Mouse (Mus musculus): ENCODE measurements around the gene Id1. TPM values are rescaled to one million over a fixed set of nuclear protein-coding genes. Genes with fewer than 3 reads are reported as not detected.

The Id1 gene
- polyA plus RNA-seq, 1 experiment: 0.75 TPM

DNA sequence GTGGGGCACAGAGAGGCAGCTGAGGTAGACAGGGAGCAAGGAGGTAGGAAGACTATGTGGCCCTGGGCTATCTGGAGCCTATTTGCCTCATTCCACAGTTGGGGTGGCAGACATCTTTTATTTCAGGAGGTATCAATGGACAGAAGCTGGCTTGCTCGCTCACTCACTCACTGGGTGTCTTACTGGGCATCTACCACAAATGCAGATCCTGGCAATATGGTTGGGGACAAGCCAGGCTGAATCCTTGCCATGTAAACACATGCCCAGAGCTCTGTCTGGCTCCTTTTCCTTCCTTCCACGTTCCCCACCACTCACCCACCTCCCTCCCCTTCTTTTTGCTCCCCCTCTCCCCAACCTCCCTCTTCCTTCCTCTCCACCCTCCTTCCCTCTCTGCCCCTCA, 21.4 kb downstream of the Id1 start:
- H3K36me3 ChIP-seq (ENCODE audit: control insufficient read depth): no peaks in the 10 kb centered on the region
- TF ChIP-seq GATA1 (IDR thresholded peaks at IDR 0.05; ENCODE audit: low read length) (no peak), TAL1 (IDR thresholded peaks at IDR 0.05; ENCODE audit: low read length) (no peak)
- H3K4me1 ChIP-seq (ENCODE audit: control insufficient read depth): peaks cover 3% of the 10 kb centered on the region
- peaks cover 51% of the 10 kb centered on the region for H3K27me3 ChIP-seq (ENCODE audit: control insufficient read depth)
- no peaks in the 10 kb centered on the region for H3K9me3 ChIP-seq (ENCODE audit: control insufficient read depth, low read length)
- H3K4me3 ChIP-seq (replicated peaks): no peak overlapping the region

DNA sequence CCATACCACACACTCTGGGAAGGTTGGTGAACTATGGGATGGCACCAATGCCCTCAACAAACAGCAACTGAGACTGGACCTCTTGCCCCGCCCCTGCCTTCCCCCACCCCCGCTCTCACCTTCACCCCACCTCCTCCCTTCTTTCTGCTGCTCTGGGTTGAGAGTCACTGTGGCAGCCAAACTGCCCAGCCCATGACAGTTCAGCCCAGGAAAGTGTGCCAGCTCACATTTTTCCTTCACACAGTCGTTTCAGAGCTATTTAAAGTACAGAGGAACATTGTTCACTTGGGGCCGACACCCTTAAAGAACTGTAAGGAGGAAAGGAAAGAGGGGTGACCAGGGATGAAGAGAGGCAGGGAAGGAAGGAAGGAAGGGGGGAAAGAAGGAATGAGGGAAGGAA, 22.3 kb downstream of the Id1 start:
- peaks cover 43% of the 10 kb centered on the region for H3K27me3 ChIP-seq (ENCODE audit: control insufficient read depth)
- peaks cover 3% of the 10 kb centered on the region for H3K4me1 ChIP-seq (ENCODE audit: control insufficient read depth)
- TF ChIP-seq GATA1 (IDR thresholded peaks at IDR 0.05; ENCODE audit: low read length) (no peak), TAL1 (IDR thresholded peaks at IDR 0.05; ENCODE audit: low read length) (no peak)
- no peak overlapping the region for H3K4me3 ChIP-seq (replicated peaks)
- no peaks in the 10 kb centered on the region for H3K36me3 ChIP-seq (ENCODE audit: control insufficient read depth)
- H3K9me3 ChIP-seq (ENCODE audit: control insufficient read depth, low read length): no peaks in the 10 kb centered on the region

DNA sequence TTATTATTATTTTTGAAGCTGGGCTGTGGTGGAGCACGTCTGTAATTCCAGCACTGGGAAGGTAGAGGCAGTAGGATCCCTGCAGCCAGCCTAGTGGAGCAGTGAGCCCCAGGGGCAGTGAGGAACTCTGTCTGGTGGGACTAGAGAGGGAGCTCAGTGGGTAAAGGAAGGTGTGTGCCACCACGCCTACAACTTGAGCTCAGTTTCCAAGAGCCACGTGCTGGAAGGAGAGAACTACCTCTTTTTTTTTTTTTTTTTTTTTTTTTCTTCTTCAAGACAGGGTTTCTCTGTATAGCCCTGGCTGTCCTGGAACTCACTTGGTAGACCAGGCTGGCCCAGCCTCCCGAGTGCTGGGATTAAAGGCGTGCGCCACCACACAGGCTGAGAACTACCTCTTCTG, 27.3 kb downstream of the Id1 start:
- Histone ChIP-seq H3K27me3 (ENCODE audit: control insufficient read depth) (peaks cover 23% of the 10 kb centered on the region), H3K9me3 (ENCODE audit: control insufficient read depth, low read length) (no peaks in the 10 kb centered on the region), H3K4me1 (ENCODE audit: control insufficient read depth) (peaks cover 35% of the 10 kb centered on the region), H3K4me3 (replicated peaks) (no peak overlapping the region), H3K36me3 (ENCODE audit: control insufficient read depth) (no peaks in the 10 kb centered on the region)
- TF ChIP-seq GATA1 (IDR thresholded peaks at IDR 0.05; ENCODE audit: low read length) (no peak), TAL1 (IDR thresholded peaks at IDR 0.05; ENCODE audit: low read length) (no peak; the same call in 2 of the 3 replicates)

DNA sequence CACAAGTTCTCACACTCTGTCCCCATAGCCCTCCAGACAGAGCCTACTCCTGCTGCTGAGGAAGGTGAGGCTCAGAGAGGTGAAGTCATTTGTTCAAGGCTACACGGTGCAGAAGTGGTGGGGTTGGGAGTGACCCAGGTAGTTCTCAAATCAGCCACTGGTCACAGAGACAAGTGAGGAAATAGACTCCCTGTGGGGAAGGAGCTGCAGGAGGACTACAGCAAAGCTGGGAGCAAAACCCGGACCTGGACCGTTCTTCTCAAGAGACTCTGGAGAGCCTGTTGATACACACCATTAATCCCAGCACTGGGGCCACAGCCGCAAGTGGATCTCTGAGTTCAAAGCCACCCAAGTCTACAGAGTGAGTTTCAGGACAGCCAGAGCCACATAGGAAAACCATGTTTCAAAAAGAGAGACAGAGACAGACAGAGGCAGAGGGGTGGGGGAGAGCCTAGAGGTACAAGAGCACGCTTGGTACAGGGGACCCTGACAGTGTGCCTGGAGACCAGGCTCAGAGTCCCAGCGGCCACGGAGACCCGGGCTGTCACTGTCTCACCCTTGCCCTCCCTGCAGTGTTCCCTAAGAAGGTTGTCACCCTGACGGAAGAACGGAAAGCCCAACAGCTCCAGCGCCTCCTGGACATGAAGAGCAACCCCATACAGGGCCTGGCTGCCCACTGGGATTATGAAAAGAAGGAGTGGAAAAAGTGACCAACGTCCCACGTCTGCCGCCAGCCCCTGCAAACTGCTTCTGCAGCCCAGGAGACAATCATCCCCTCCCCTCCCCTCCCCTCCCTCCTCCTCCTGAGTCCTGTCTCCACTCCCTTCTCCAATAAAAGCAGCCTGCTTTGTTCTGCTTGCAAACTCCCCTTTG, 28.4 kb downstream of the Id1 start:
- TF ChIP-seq GATA1 (IDR thresholded peaks at IDR 0.05; ENCODE audit: low read length) (no peak), TAL1 (IDR thresholded peaks at IDR 0.05; ENCODE audit: low read length) (no peak)
- Histone ChIP-seq H3K4me1 (ENCODE audit: control insufficient read depth) (peaks cover 43% of the 10 kb centered on the region), H3K36me3 (ENCODE audit: control insufficient read depth) (no peaks in the 10 kb centered on the region), H3K27me3 (ENCODE audit: control insufficient read depth) (peaks cover 34% of the 10 kb centered on the region), H3K9me3 (ENCODE audit: control insufficient read depth, low read length) (no peaks in the 10 kb centered on the region; the same call in 1 of the 2 replicates), H3K4me3 (replicated peaks) (no peak overlapping the region)

DNA sequence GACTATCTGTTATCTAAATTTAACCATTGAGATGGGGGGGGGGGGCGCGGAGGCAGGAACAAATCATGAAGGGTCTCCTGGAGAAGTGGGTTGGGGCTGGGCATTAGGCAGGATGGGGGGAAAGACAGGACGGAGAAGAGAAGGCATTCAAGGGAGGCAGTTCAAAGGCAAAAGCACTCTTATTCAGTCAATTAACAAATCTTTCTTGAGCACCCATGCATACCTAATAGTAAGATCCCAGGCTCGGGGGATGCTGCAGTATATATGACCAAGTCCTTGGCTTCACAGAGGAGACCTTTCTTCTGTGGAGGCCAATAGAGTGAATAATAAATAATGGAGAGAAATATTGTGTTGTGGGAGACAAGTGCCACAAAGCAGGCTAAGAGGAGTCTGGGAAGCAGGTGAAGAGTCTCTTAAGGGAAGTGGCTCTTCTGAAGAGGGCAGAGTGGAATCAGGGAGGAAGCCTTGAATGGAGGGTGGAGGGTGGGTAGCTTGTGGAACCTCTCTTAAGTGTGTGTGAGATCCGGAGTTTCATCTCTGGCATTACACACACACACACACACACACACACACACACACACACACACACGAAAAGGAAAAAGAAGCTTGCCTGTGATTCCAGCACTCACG, 29.1 kb downstream of the Id1 start:
- Histone ChIP-seq H3K4me3 (replicated peaks) (no peak overlapping the region), H3K9me3 (ENCODE audit: control insufficient read depth, low read length) (no peaks in the 10 kb centered on the region; the same call in 1 of the 2 replicates), H3K27me3 (ENCODE audit: control insufficient read depth) (peaks cover 38% of the 10 kb centered on the region), H3K4me1 (ENCODE audit: control insufficient read depth) (peaks cover 50% of the 10 kb centered on the region), H3K36me3 (ENCODE audit: control insufficient read depth) (no peaks in the 10 kb centered on the region)
- TF ChIP-seq GATA1 (IDR thresholded peaks at IDR 0.05; ENCODE audit: low read length) (no peak), TAL1 (IDR thresholded peaks at IDR 0.05; ENCODE audit: low read length) (no peak)

DNA sequence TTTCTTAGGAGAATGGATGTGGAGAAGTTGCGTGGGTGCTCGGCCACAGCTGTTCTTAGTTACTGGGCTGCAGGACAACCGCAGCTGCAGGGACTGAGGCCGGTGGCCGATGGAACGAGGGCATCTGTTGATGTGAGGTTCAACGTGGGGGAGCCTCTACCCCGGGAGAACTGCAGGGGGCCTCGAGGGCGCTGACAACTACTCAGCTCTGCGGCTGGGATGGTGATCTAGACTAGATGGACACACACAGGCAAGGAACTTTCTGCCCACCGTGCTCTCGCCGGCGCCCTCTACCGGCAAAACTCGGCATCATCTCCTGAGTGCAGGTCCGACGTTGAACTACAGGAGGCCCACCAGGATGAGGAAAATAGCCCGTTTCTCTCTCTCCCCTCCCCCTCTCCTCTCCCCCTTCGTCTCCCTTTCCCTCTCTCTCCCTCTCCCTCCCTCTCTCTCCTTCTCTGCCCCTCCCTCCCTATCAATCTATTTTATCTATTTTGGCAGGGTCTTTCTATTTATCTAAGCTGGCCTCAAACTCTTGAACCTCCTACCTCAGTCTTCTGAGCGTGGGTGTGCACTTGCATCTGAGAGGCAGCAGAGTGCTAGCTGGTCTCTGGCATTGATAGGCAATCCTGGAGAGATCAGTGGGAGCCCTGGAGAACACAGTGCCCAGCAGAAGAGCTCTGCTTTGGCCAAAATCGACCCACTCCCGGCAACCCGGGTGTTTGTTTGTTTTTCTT, 30.5 kb downstream of the Id1 start:
- H3K4me1 ChIP-seq (ENCODE audit: control insufficient read depth): peaks cover 56% of the 10 kb centered on the region
- H3K36me3 ChIP-seq (ENCODE audit: control insufficient read depth): no peaks in the 10 kb centered on the region
- no peak overlapping the region for H3K4me3 ChIP-seq (replicated peaks)
- H3K27me3 ChIP-seq (ENCODE audit: control insufficient read depth): peaks cover 51% of the 10 kb centered on the region
- no peaks in the 10 kb centered on the region; the same call in 1 of the 2 replicates for H3K9me3 ChIP-seq (ENCODE audit: control insufficient read depth, low read length)
- no peak for TF ChIP-seq GATA1 (IDR thresholded peaks at IDR 0.05; ENCODE audit: low read length)
- no peak for TF ChIP-seq TAL1 (IDR thresholded peaks at IDR 0.05; ENCODE audit: low read length)

DNA sequence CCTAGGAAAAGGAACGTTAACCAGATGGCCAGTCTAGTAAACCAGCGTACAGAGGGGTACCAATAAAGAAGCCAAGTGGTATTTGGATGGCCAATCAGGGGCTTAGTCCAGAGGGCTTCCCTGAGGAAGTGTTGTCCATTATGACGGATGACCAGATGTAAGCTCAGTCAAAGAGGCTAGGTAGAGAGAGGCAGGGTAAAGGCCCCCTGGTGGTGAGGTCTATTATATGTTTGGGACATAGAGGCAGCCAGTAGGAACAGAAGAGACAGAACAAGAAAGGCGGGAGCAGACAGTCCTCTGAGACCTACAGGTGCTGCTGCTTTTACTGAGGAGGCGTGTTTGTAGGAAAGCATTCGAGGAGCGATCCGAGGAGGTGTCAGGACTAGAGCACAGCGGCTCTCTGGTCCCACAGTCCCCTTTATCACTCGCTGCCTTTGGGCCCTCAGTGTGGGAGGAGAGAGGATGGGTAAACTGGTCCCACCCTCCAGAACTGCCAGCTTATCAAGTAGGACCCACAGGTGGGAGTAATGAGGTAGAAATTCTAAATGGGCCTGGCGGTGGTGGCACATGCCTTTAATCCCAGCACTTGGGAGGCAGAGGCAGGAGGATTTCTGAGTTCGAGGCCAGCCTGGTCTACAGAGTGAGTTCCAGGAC, 31.7 kb downstream of the Id1 start:
- Histone ChIP-seq H3K36me3 (ENCODE audit: control insufficient read depth) (no peaks in the 10 kb centered on the region), H3K27me3 (ENCODE audit: control insufficient read depth) (peaks cover 60% of the 10 kb centered on the region), H3K4me3 (replicated peaks) (peak overlapping the region; percentile 30), H3K4me1 (ENCODE audit: control insufficient read depth) (peaks cover 60% of the 10 kb centered on the region), H3K9me3 (ENCODE audit: control insufficient read depth, low read length) (no peaks in the 10 kb centered on the region; the same call in 1 of the 2 replicates)
- no peak for TF ChIP-seq TAL1 (IDR thresholded peaks at IDR 0.05; ENCODE audit: low read length)
- TF ChIP-seq GATA1 (IDR thresholded peaks at IDR 0.05; ENCODE audit: low read length): no peak

DNA sequence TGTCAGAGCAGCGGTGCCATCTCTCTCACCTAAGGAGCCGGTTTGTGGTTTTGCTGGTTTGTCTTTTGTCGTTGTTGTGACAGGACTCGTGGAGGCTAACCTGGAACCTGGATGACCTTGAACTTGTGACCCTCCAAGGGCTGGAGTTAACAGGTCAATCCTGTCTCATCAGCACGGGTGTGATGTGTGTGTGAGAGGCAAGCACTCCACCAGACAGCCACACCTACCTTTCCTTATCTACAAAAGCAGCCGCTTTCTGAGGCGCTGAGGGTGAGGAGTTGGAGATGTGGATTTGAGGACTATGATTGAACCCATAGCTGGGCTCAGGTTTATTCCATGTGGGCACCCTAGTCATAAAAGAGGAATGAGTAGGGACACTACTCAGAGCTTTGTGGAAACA, 33.6 kb downstream of the Id1 start:
- Histone ChIP-seq H3K27me3 (ENCODE audit: control insufficient read depth) (peaks cover 62% of the 10 kb centered on the region), H3K9me3 (ENCODE audit: control insufficient read depth, low read length) (no peaks in the 10 kb centered on the region; the same call in 1 of the 2 replicates), H3K4me3 (replicated peaks) (no peak overlapping the region), H3K4me1 (ENCODE audit: control insufficient read depth) (peaks cover 65% of the 10 kb centered on the region), H3K36me3 (ENCODE audit: control insufficient read depth) (no peaks in the 10 kb centered on the region)
- TF ChIP-seq TAL1 (IDR thresholded peaks at IDR 0.05; ENCODE audit: low read length) (peak; percentile 79), GATA1 (IDR thresholded peaks at IDR 0.05; ENCODE audit: low read length) (peak; percentile 60)

Measured in erythroblast, embryonic 14.5 days (primary cell).